Mouse (Mus musculus): ENCODE data around the gene Klkb1. TPM values are rescaled to one million over a fixed set of nuclear protein-coding genes. Genes with fewer than 3 reads are reported as not detected.

The Klkb1 gene
- polyA plus RNA-seq, 1 experiment from 2014 or later, result 0.08 TPM

DNA sequence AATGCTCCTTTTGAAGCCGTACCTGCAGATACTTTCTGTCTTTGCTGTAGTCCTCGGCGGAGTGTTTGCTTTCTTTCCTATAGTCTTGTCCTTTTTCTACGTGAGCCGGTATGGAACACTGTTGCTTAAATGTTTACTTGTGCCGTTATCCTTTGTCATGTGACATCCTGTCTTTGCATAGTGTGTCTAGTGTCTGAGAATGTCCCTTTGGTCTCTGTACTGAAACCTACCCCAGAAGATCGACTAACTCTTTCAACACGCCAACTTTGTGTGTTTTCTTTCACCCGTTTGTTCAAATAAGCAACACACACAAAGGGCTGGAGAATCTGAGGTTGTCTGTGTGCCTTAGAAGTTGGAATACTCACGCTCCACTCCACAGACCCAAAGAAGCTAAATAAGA is 32.7 kb downstream of the Klkb1 start, which contains the start of gene F11:
Gene F11 (minus strand): TSS at position 112 of the 400 bp plus-strand sequence.
- H3K36me3 ChIP-seq (ENCODE audit: insufficient read depth, low read length), result no peaks in the 10 kb centered on the region
- no peak within 1 kb of the TSS for H3K4me3 ChIP-seq (replicated peaks; ENCODE audit: low read depth, low read length)
- ATAC-seq (replicated peaks; ENCODE audit: low FRiP score, low read depth), result no peak
- no peaks in the 10 kb centered on the region for H3K4me1 ChIP-seq (replicated peaks; ENCODE audit: insufficient read depth, low read length)
- H3K4me2 ChIP-seq (ENCODE audit: low read length), result no peak within 1 kb of the TSS
- H3K27ac ChIP-seq, result no peak within 1 kb of the TSS
- TF ChIP-seq CTCF (IDR thresholded peaks at IDR 0.05; ENCODE audit: low read depth), result no peak
- 86% methylated on average over 10 of the region's 10 CpGs for WGBS
- H3K27me3 ChIP-seq (ENCODE audit: insufficient read depth, low read length), result no peaks in the 10 kb centered on the region
- no peak for DNase-seq (ENCODE audit: low spot score)
- H3K9ac ChIP-seq (ENCODE audit: low read depth, low read length), result no peak within 1 kb of the TSS
- no peaks in the 10 kb centered on the region for H3K9me3 ChIP-seq (replicated peaks; ENCODE audit: low read length)

DNA sequence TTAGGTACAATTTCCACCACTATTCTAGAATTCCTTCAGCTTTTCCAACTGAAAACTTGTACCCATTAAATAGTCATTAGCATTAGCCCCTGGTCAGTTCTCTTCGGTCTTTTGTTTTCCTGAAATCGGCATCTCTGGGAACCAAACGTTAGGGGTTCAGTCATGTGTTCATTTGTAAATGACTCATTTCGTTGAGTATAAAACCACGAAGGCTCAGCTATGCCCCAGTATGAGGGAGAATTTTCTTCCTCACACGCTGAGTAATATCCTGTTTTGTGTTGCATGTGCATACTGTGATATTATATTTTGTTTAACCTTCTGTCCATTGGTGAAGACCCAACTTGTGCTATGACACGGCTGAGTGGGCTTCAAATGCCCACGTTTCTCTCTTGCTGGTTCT is 36.2 kb downstream of the Klkb1 start:
- WGBS, result 59% methylated on average over 8 of the region's 8 CpGs
- Histone ChIP-seq H3K9ac (ENCODE audit: low read depth, low read length) (no peak overlapping the region), H3K4me2 (ENCODE audit: low read length) (no peak overlapping the region), H3K4me1 (replicated peaks; ENCODE audit: insufficient read depth, low read length) (no peaks in the 10 kb centered on the region), H3K27me3 (ENCODE audit: insufficient read depth, low read length) (no peaks in the 10 kb centered on the region), H3K36me3 (ENCODE audit: insufficient read depth, low read length) (no peaks in the 10 kb centered on the region), H3K4me3 (replicated peaks; ENCODE audit: low read depth, low read length) (no peak overlapping the region), H3K9me3 (replicated peaks; ENCODE audit: low read length) (no peaks in the 10 kb centered on the region), H3K27ac (no peak overlapping the region)
- DNase-seq (ENCODE audit: low spot score) (no peak), ATAC-seq (replicated peaks; ENCODE audit: low FRiP score, low read depth) (no peak)
- no peak for TF ChIP-seq CTCF (IDR thresholded peaks at IDR 0.05; ENCODE audit: low read depth)

DNA sequence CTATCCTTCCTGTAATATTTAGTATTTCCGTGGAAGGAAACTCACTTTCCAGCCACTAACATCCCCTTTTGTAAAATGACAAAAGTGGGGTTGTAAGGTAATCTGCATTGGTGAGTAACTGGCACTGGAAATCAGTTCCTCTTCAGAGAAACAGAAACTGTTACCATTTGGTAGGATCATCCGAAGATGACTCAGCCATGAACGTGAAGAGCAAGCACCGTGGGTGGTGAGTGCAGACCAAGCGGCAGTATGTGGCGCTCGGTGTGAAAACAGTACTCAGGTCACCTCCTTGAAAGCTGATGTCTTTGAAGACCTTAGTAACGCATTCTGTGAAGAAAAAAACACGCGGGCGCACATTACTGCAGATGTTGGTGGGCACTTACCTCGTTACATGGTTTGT is 39.6 kb downstream of the Klkb1 start:
- WGBS, result 55% methylated on average over 12 of the region's 12 CpGs
- no peak overlapping the region for H3K4me3 ChIP-seq (replicated peaks; ENCODE audit: low read depth, low read length)
- TF ChIP-seq CTCF (IDR thresholded peaks at IDR 0.05; ENCODE audit: low read depth), result no peak
- no peak overlapping the region for H3K4me2 ChIP-seq (ENCODE audit: low read length)
- no peaks in the 10 kb centered on the region for H3K27me3 ChIP-seq (ENCODE audit: insufficient read depth, low read length)
- no peaks in the 10 kb centered on the region for H3K36me3 ChIP-seq (ENCODE audit: insufficient read depth, low read length)
- no peaks in the 10 kb centered on the region for H3K4me1 ChIP-seq (replicated peaks; ENCODE audit: insufficient read depth, low read length)
- H3K9me3 ChIP-seq (replicated peaks; ENCODE audit: low read length), result no peaks in the 10 kb centered on the region
- no peak overlapping the region for H3K9ac ChIP-seq (ENCODE audit: low read depth, low read length)
- DNase-seq (ENCODE audit: low spot score) (no peak), ATAC-seq (replicated peaks; ENCODE audit: low FRiP score, low read depth) (no peak)
- no peak overlapping the region for H3K27ac ChIP-seq

DNA sequence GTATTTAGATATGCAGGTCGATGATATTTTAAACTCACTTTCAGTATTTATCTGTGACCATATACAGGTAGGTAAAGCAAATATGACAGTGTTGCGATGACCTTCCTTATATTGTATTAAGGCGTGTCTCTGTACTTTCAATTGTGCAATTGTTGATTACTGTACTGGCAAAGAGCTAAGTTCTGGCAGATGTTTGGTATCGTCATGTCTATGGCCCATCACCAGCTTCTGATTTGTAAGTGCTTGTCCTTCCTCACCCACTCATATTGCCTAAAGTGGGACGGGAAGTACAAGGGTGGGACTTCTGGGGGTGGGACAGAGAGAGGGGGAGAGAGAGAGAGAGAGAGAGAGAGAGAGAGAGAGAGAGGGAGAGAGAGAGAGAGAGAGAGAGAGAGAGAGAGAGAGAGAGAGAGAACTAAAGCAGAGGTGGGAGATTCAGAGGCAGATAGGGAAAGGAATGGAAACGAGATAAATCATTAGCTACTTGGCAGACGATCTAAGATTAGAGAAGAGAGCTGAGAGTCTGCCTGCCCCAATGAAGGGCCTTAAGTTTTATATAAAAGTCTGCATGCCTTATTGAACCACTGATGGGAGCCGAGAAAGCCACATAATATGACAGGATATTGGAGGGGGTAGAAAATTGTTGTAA is 40.3 kb downstream of the Klkb1 start:
- H3K4me1 ChIP-seq (replicated peaks; ENCODE audit: insufficient read depth, low read length), result no peaks in the 10 kb centered on the region
- H3K36me3 ChIP-seq (ENCODE audit: insufficient read depth, low read length), result no peaks in the 10 kb centered on the region
- no peaks in the 10 kb centered on the region for H3K9me3 ChIP-seq (replicated peaks; ENCODE audit: low read length)
- ATAC-seq (replicated peaks; ENCODE audit: low FRiP score, low read depth), result no peak
- 76% methylated on average over 8 of the region's 8 CpGs for WGBS
- H3K4me2 ChIP-seq (ENCODE audit: low read length), result no peak overlapping the region
- H3K27ac ChIP-seq, result no peak overlapping the region
- no peaks in the 10 kb centered on the region for H3K27me3 ChIP-seq (ENCODE audit: insufficient read depth, low read length)
- TF ChIP-seq CTCF (IDR thresholded peaks at IDR 0.05; ENCODE audit: low read depth), result no peak
- no peak for DNase-seq (ENCODE audit: low spot score)
- H3K4me3 ChIP-seq (replicated peaks; ENCODE audit: low read depth, low read length), result no peak overlapping the region
- no peak overlapping the region for H3K9ac ChIP-seq (ENCODE audit: low read depth, low read length)

DNA sequence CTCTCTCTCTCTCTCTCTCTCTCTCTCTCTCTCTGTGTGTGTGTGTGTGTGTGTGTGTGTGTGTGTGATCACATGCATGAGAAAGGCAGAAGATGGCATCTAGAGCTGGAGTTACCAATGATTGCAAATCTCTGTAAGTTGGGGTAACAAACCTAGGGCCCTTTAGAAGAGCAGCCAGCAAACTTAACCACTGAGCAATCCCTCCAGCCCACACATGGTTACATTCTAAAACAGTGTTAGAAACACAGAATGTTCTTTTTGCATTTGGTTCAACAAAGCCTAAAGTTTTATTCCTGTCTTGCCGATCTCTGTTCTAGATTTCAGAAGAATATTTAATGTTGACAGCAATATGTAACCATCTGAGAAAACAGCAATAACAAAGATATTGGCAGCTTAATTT is 41.1 kb downstream of the Klkb1 start:
- H3K36me3 ChIP-seq (ENCODE audit: insufficient read depth, low read length), result no peaks in the 10 kb centered on the region
- TF ChIP-seq CTCF (IDR thresholded peaks at IDR 0.05; ENCODE audit: low read depth), result no peak
- H3K4me2 ChIP-seq (ENCODE audit: low read length), result no peak overlapping the region
- H3K9ac ChIP-seq (ENCODE audit: low read depth, low read length), result no peak overlapping the region
- no peaks in the 10 kb centered on the region for H3K4me1 ChIP-seq (replicated peaks; ENCODE audit: insufficient read depth, low read length)
- no peak overlapping the region for H3K4me3 ChIP-seq (replicated peaks; ENCODE audit: low read depth, low read length)
- no peaks in the 10 kb centered on the region for H3K27me3 ChIP-seq (ENCODE audit: insufficient read depth, low read length)
- H3K27ac ChIP-seq, result no peak overlapping the region
- no peaks in the 10 kb centered on the region for H3K9me3 ChIP-seq (replicated peaks; ENCODE audit: low read length)
- ATAC-seq (replicated peaks; ENCODE audit: low FRiP score, low read depth) (no peak), DNase-seq (ENCODE audit: low spot score) (no peak)
- WGBS, result 89% methylated on average over 1 of the region's 1 CpGs

DNA sequence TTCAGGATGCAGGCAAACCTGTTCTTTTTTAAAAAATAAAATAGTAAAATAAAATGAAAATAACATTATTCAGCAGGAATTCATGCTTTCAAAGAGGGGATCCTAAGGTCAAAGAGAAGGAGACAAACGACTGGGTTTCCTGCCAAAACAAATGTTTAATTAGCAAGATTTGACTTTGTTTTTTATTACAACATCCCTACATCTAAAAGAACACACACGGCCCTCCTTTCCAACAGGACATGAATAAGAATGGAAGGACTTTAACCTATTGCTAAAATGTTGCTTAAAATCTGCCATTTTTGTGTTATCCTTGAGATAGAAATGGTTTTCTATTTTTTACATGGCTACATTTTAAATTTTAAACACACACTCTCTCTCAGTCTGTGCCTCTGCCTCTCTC is 41.5 kb downstream of the Klkb1 start:
- Histone ChIP-seq H3K36me3 (ENCODE audit: insufficient read depth, low read length) (no peaks in the 10 kb centered on the region), H3K4me1 (replicated peaks; ENCODE audit: insufficient read depth, low read length) (no peaks in the 10 kb centered on the region), H3K9me3 (replicated peaks; ENCODE audit: low read length) (no peaks in the 10 kb centered on the region), H3K27me3 (ENCODE audit: insufficient read depth, low read length) (no peaks in the 10 kb centered on the region), H3K4me3 (replicated peaks; ENCODE audit: low read depth, low read length) (no peak overlapping the region), H3K9ac (ENCODE audit: low read depth, low read length) (no peak overlapping the region), H3K27ac (no peak overlapping the region), H3K4me2 (ENCODE audit: low read length) (no peak overlapping the region)
- TF ChIP-seq CTCF (IDR thresholded peaks at IDR 0.05; ENCODE audit: low read depth), result no peak
- DNase-seq (ENCODE audit: low spot score) (peak; percentile 39), ATAC-seq (replicated peaks; ENCODE audit: low FRiP score, low read depth) (no peak)
- WGBS, result 38% methylated on average over 2 of the region's 2 CpGs

DNA sequence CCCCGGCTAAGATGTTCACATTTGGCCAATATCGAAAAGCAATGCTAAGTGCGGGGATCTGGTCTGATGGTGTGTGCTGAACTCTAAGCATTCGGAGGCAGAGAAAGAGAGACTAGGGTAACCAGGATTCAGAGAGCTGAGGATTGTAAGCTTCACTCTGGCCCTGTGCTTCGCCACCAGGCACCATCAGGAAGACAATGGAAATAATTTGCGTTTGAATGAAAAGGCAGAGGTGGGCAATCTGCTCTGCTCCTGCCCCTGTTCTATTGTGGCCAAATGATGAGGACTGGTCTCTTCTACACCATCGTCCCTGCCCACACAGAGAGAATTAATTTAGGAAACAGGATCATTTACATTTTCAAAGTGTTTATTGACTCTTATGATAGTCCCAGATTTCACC is 48.4 kb downstream of the Klkb1 start:
- TF ChIP-seq CTCF (IDR thresholded peaks at IDR 0.05; ENCODE audit: low read depth), result no peak
- no peak overlapping the region for H3K9ac ChIP-seq (ENCODE audit: low read depth, low read length)
- no peak overlapping the region for H3K4me2 ChIP-seq (ENCODE audit: low read length)
- H3K27ac ChIP-seq, result no peak overlapping the region
- ATAC-seq (replicated peaks; ENCODE audit: low FRiP score, low read depth) (no peak), DNase-seq (ENCODE audit: low spot score) (no peak)
- no peaks in the 10 kb centered on the region for H3K27me3 ChIP-seq (ENCODE audit: insufficient read depth, low read length)
- H3K9me3 ChIP-seq (replicated peaks; ENCODE audit: low read length), result no peaks in the 10 kb centered on the region
- no peak overlapping the region for H3K4me3 ChIP-seq (replicated peaks; ENCODE audit: low read depth, low read length)
- 57% methylated on average over 7 of the region's 7 CpGs for WGBS
- no peaks in the 10 kb centered on the region for H3K36me3 ChIP-seq (ENCODE audit: insufficient read depth, low read length)
- H3K4me1 ChIP-seq (replicated peaks; ENCODE audit: insufficient read depth, low read length), result no peaks in the 10 kb centered on the region
